Mouse (Mus musculus) ES-E14 (cell line): Measurements from ENCODE around the gene Ctnnd1. TPM values are rescaled to one million over a fixed set of nuclear protein-coding genes. Genes with fewer than 3 reads are reported as not detected.

Experiments
- DNase-seq: peaks from one replicate; pipeline ENCODE4 v3.0.0-alpha.2; 2013; ENCODE audit warnings: low read depth, low spot score
- H3K27ac ChIP-seq: 2 replicates; pipeline ENCODE4 v1.5.1; 2012; ENCODE audit warnings: low read depth, mild to moderate bottlenecking, low read length, moderate library complexity, mixed read lengths; ENCODE audit not compliant: poor library complexity, insufficient read depth, severe bottlenecking
- H3K36me3 ChIP-seq: 2 replicates; pipeline ENCODE4 v1.6.1; 2012; ENCODE audit warnings: mild to moderate bottlenecking, low read length, moderate library complexity, mixed read lengths; ENCODE audit not compliant: control insufficient read depth, poor library complexity, insufficient read depth, severe bottlenecking
- H3K4me1 ChIP-seq, 2 experiments: fragments of 150-350 bp in 1 of 2; sonication (generic) in 1 of 2; 2 replicates each; pipeline ENCODE4 v1.6.1; 2012; ENCODE audit warnings: low read length in 2 of 2, mild to moderate bottlenecking in 1 of 2, mixed read lengths in 1 of 2; ENCODE audit not compliant: control insufficient read depth in 2 of 2, insufficient read depth in 2 of 2, poor library complexity in 1 of 2
- H3K4me3 ChIP-seq, 2 experiments: fragments of 150-350 bp in 1 of 2; sonication (generic) in 1 of 2; 2 replicates each; pipeline ENCODE4 v1.5.1; 2012; ENCODE audit warnings: low read length in 2 of 2, low read depth in 1 of 2, mild to moderate bottlenecking in 1 of 2, mixed read lengths in 1 of 2; ENCODE audit not compliant: insufficient read depth in 1 of 2, poor library complexity in 1 of 2, severe bottlenecking in 1 of 2
- H3K9ac ChIP-seq: 2 replicates; pipeline ENCODE4 v1.6.1; 2012; ENCODE audit warnings: low read depth, mild to moderate bottlenecking, low read length, mixed read lengths; ENCODE audit not compliant: poor library complexity, insufficient read depth, severe bottlenecking
- H3K9me3 ChIP-seq: fragments of 150-350 bp; sonication (generic); 2 replicates; pipeline ENCODE4 v1.6.1; 2012; ENCODE audit warnings: low read depth, mild to moderate bottlenecking, low read length; ENCODE audit not compliant: control insufficient read depth, insufficient read depth
- CHD2 ChIP-seq: IDR thresholded peaks from 2 replicates; pipeline ENCODE4 v1.6.1; 2014; ENCODE audit warnings: mild to moderate bottlenecking, low read depth, low read length, inconsistent platforms
- HCFC1 ChIP-seq: IDR thresholded peaks from 2 replicates; pipeline ENCODE4 v1.6.1; 2012; ENCODE audit warnings: low read length, inconsistent platforms, borderline replicate concordance; ENCODE audit not compliant: insufficient read depth
- MAFK ChIP-seq: IDR thresholded peaks from 2 replicates; pipeline ENCODE4 v1.6.1; 2014; ENCODE audit warnings: mild to moderate bottlenecking, low read depth, low read length, inconsistent platforms; ENCODE audit not compliant: insufficient read depth
- ZC3H11A ChIP-seq: IDR thresholded peaks from 2 replicates; pipeline ENCODE4 v1.6.1; 2012; ENCODE audit warnings: low read depth, mild to moderate bottlenecking, inconsistent platforms, low read length, borderline replicate concordance
- ZNF384 ChIP-seq: IDR thresholded peaks from 2 replicates; pipeline ENCODE4 v1.6.1; 2012; ENCODE audit warnings: low read depth, low read length, inconsistent platforms
- in situ Hi-C, 2 experiments: fragments of 600-800 bp; cut with MboI; formaldehyde crosslinking; loops; one replicate each; pipeline ENCODE4 v1.15.1; 2025; ENCODE audit warnings: low sequenced_read_pairs in 2 of 2, inconsistent platforms in 1 of 2; ENCODE audit not compliant: unreplicated experiment in 2 of 2
- total RNA-seq: library from RNA; depleted of rRNA; stranded (reverse); fragments of 300-350 nt; gene quantifications from 2 replicates; pipeline ENCODE4 v1.2.3, GENCODE M21; 2012; rRNA removed

Gene Ctnnd1
- total RNA-seq, 1 experiment = 51.5 TPM

DNA sequence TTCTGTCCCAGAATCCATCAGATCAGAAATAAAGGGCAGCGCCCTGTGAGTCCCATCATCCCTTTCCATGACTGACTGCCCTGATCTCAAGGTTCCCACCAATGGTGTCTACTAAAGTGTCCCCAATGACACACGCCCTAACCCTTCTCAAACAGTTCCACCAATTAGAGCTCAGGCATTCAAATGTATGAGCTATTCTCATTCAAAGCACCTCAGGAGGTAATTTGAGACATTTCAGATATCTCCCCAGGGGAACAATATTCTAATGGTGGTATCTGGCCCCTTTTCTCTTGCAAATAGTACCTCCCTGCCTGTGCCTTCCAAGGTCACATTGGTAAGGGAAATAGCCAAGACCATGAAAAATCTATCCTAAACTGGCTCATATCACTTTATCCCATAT, 71.3 kb downstream of the Ctnnd1 start:
- Histone ChIP-seq H3K9me3 (peaks cover 5% of the 10 kb centered on the region; the same call in 1 of the 2 replicates), H3K27ac (no peak overlapping the region; the same call in 1 of the 2 replicates), H3K4me1 (no peaks in the 10 kb centered on the region), H3K9ac (no peak overlapping the region), H3K4me3 (no peak overlapping the region), H3K36me3 (no peaks in the 10 kb centered on the region; the same call in 1 of the 2 replicates)
- in situ Hi-C loops = no loop called here
- DNase-seq = no peak
- TF ChIP-seq HCFC1 (no peak), MAFK (no peak)

DNA sequence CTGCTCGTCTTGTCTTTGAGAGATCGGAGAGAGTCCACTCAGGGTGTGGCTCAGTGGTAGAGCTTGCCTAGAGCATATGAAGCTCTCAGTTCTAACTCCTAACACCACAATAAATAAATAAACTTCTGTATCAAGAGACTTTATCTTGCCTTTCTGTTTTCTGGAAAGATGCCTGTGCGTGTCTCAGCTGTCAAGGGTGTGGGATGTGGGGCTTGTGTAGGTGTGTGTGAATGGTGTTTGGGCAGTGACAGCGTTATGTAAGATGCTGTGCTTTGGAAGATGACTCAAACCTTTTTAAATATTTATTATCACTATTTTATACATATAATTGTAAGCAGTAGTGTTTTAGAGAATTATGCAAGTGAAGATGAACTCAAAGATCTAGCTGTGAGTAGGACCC, 76.4 kb downstream of the Ctnnd1 start:
- Histone ChIP-seq H3K4me3 (no peak overlapping the region), H3K27ac (no peak overlapping the region), H3K9ac (no peak overlapping the region), H3K4me1 (no peaks in the 10 kb centered on the region), H3K36me3 (no peaks in the 10 kb centered on the region; the same call in 1 of the 2 replicates), H3K9me3 (peaks cover 7% of the 10 kb centered on the region)
- DNase-seq = no peak
- TF ChIP-seq CHD2 (no peak), HCFC1 (no peak), ZC3H11A (no peak), MAFK (no peak), ZNF384 (no peak)
- in situ Hi-C loops = no loop called here

DNA sequence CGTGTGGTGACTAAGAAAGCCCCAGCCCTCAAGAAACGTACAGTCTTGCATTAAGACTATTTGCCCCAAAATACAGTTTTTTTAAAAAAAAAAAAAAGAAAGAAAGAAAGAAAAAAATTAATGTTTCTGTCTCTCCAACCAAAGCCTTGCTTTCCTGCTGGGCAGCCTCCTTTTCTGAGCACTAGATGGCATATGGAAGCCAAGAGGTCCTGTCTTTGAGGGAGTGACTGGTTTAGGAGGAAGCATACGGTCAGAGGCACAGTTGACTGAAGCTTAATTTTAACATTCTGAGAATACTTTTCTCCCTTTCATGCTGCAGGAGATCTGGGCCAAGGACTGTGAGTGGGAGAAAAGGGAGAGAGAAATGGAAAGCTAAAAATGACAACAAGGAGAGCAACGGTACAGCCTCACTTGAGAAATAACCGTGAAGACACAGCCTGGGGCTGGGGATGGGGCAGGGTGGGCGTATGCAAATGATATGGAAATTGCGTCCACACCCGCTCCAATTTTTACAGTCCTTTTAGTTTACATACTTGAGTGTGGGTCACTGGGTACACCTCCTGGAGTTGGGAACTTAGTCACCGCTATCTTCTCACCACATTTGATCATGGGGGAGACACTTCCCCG, 93.6 kb downstream of the Ctnnd1 start:
- Histone ChIP-seq H3K9ac (no peak overlapping the region), H3K27ac (no peak overlapping the region), H3K36me3 (no peaks in the 10 kb centered on the region), H3K4me3 (no peak overlapping the region), H3K4me1 (peaks cover 0 to 2% of the 10 kb centered on the region in 2 experiments; a peak in 2 of 4 replicates), H3K9me3 (no peaks in the 10 kb centered on the region)
- no peak for TF ChIP-seq CHD2
- no peak for TF ChIP-seq HCFC1
- TF ChIP-seq ZC3H11A = no peak
- TF ChIP-seq MAFK = no peak
- no peak for TF ChIP-seq ZNF384
- in situ Hi-C loops = no loop called here
- no peak for DNase-seq

GRCm38 (mm10) chr2:84551390-84552100, 99.0 kb downstream of the Ctnnd1 start:
- in situ Hi-C loops = no loop called here

More at GRCm38 (mm10) chr2:84551390-84552100, 99.0 kb downstream of the Ctnnd1 start:
- Histone ChIP-seq H3K36me3 (no peaks in the 10 kb centered on the region), H3K4me3 (no peak overlapping the region), H3K4me1 (no peaks in the 10 kb centered on the region), H3K27ac (no peak overlapping the region), H3K9me3 (no peaks in the 10 kb centered on the region), H3K9ac (no peak overlapping the region)
- no peak for TF ChIP-seq HCFC1
- no peak for TF ChIP-seq ZNF384
- no peak for TF ChIP-seq ZC3H11A
- TF ChIP-seq CHD2 = no peak
- DNase-seq = no peak

Other genes with a start within 250 kb of the Ctnnd1 start
- gene Calcrl, start 225.4 kb downstream of the Ctnnd1 start, total RNA-seq = 1.0 and 1.2 TPM in 2 replicates
- gene Tfpi, start 174.0 kb downstream of the Ctnnd1 start, total RNA-seq = 80.4 and 110 TPM in 2 replicates
- 3.2 and 3.6 TPM in 2 replicates for gene Btbd18, start 8.3 kb upstream of the Ctnnd1 start, total RNA-seq
- gene Selenoh, start 20.0 kb upstream of the Ctnnd1 start, total RNA-seq = 546 and 589 TPM in 2 replicates
- gene Gm28635, start 27.3 kb upstream of the Ctnnd1 start, total RNA-seq = 1.1 and 2.7 TPM in 2 replicates
- gene Med19, start 27.6 kb upstream of the Ctnnd1 start, total RNA-seq = 17.1 and 31.4 TPM in 2 replicates
- 160 and 193 TPM in 2 replicates for gene Tmx2, start 28.4 kb upstream of the Ctnnd1 start, total RNA-seq
- 34.8 and 39.0 TPM in 2 replicates for gene Zdhhc5, start 64.4 kb upstream of the Ctnnd1 start, total RNA-seq
- gene Clp1, start 76.6 kb upstream of the Ctnnd1 start, total RNA-seq = 28.6 and 36.4 TPM in 2 replicates
- gene Ypel4, start 83.3 kb upstream of the Ctnnd1 start, total RNA-seq = 0.89 and 1.8 TPM in 2 replicates
- gene Gm19426, start 92.9 kb upstream of the Ctnnd1 start, total RNA-seq = 13.1 and 14.6 TPM in 2 replicates
- 6.3 and 12.2 TPM in 2 replicates for gene Serping1, start 124.7 kb upstream of the Ctnnd1 start, total RNA-seq
- gene Ube2l6, start 148.1 kb upstream of the Ctnnd1 start, total RNA-seq = 0.58 and 1.9 TPM in 2 replicates
- gene Smtnl1, start 171.9 kb upstream of the Ctnnd1 start, total RNA-seq = 4.4 and 4.9 TPM in 2 replicates
- 60.2 and 73.5 TPM in 2 replicates for gene Timm10, start 176.2 kb upstream of the Ctnnd1 start, total RNA-seq
- gene Slc43a1, start 188.1 kb upstream of the Ctnnd1 start, total RNA-seq = 30.2 and 47.0 TPM in 2 replicates
- 0.79 and 0.80 TPM in 2 replicates for gene Rtn4rl2, start 235.9 kb upstream of the Ctnnd1 start, total RNA-seq